Mouse (Mus musculus): ENCODE results near the gene Gnao1. TPM values are rescaled to one million over a fixed set of nuclear protein-coding genes. Genes with fewer than 3 reads are reported as not detected.

The Gnao1 gene
- polyA plus RNA-seq, 1 experiment from 2014 or later = 140 TPM

DNA sequence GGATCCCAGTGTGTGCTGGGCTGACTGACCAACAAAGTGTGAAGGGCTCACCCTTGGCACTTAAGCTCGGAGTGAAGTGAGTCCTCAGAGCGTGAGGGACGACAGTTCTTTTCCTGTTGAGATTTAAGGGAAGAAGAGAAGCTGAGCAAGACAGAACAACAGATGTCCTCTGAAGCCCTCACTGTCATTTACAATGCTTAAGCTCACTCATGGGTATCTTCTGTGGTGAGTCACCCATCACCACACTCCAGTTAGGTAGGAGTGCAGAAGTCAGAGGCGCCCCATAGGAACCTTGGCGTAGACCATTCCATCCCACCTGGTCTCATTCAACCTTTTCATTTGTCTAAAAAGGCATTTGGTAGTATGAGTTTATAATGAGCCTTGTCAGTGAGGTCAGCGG lies 71.6 kb downstream of the Gnao1 start:
- H3K4me1 ChIP-seq (replicated peaks) = peaks cover 18% of the 10 kb centered on the region
- H3K27me3 ChIP-seq = no peaks in the 10 kb centered on the region
- no peak overlapping the region for H3K4me2 ChIP-seq (replicated peaks)
- ATAC-seq = no peak
- H3K4me3 ChIP-seq (replicated peaks) = no peak overlapping the region
- peaks cover 5% of the 10 kb centered on the region; the same call in 1 of the 2 replicates for H3K36me3 ChIP-seq
- H3K9ac ChIP-seq (replicated peaks) = no peak overlapping the region
- no peaks in the 10 kb centered on the region for H3K9me3 ChIP-seq
- WGBS = 95% methylated on average over 6 of the region's 6 CpGs
- H3K27ac ChIP-seq = no peak overlapping the region

DNA sequence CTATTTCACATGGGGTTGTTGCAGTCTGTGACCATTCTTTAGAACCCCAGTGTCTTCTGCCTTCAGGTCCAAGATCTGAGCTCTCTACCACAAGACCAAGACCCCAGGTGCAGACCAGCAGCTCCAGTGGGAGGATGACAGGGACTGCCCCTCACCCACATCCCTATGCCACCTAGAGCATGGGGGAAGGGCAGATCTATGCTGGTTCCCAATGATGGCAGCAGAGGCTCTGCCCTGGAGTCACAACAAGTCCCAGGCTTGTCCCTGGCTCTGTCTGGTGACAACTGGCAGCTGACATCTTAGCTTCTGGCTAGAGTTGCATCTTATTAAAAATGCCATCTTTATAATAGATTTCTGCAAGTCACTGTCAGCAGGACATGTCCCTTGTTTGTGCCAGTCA lies 73.5 kb downstream of the Gnao1 start:
- no peak overlapping the region for H3K4me3 ChIP-seq (replicated peaks)
- H3K27ac ChIP-seq = peak overlapping the region; percentile 32; the same call in 1 of the 2 replicates
- no peaks in the 10 kb centered on the region for H3K9me3 ChIP-seq
- H3K27me3 ChIP-seq = no peaks in the 10 kb centered on the region
- no peak for ATAC-seq
- no peak overlapping the region for H3K9ac ChIP-seq (replicated peaks)
- H3K4me2 ChIP-seq (replicated peaks) = no peak overlapping the region
- H3K4me1 ChIP-seq (replicated peaks) = peaks cover 20% of the 10 kb centered on the region
- peaks cover 3% of the 10 kb centered on the region; the same call in 1 of the 2 replicates for H3K36me3 ChIP-seq

DNA sequence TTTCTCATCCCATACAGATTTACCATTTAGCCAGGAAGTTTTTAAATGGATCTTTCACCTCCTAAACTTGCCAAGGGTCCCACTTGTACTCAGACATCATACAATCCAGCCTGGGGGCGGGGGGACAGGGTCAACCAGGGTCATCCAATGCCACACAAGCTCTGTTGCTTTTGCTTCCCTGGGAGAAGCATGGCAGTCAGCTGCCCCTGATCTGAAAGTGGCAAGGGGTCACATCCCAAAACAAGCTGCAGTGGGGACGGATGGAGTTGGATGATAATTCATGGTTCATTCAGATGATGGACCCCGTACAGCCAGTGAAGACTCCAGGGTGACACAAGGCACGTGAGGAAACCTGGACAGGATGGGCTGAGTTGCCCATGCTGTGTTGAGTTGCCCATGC lies 74.0 kb downstream of the Gnao1 start:
- no peaks in the 10 kb centered on the region for H3K27me3 ChIP-seq
- no peak overlapping the region for H3K27ac ChIP-seq
- no peak overlapping the region for H3K4me2 ChIP-seq (replicated peaks)
- no peak overlapping the region for H3K4me3 ChIP-seq (replicated peaks)
- 85% methylated on average over 4 of the region's 4 CpGs for WGBS
- peaks cover 26% of the 10 kb centered on the region for H3K4me1 ChIP-seq (replicated peaks)
- peaks cover 3% of the 10 kb centered on the region; the same call in 1 of the 2 replicates for H3K36me3 ChIP-seq
- no peak for ATAC-seq
- H3K9me3 ChIP-seq = no peaks in the 10 kb centered on the region
- no peak overlapping the region for H3K9ac ChIP-seq (replicated peaks)

DNA sequence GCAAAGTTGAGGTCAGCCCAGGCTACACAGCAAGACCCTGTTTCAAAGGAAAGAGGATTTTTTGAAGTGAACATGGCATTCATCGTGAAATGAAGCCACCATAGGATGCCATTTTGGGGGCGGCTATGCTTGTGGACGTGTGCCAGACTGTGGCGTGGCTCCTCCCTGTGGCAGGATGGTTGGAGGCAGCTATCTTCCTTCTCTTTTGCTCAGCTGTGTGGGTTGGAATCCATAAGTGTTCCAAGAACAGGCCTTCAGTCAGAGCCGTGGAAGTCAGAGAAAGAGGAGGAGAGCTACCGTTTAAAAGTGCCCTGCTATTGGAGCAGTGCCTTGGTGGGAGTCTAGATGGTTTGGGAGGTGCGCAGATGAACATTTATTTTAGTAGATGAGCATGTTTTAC lies 74.5 kb downstream of the Gnao1 start:
- H3K9me3 ChIP-seq = no peaks in the 10 kb centered on the region
- peaks cover 3% of the 10 kb centered on the region; the same call in 1 of the 2 replicates for H3K36me3 ChIP-seq
- WGBS = 91% methylated on average over 7 of the region's 7 CpGs
- no peak for ATAC-seq
- H3K27me3 ChIP-seq = no peaks in the 10 kb centered on the region
- H3K4me3 ChIP-seq (replicated peaks) = no peak overlapping the region
- H3K9ac ChIP-seq (replicated peaks) = no peak overlapping the region
- H3K4me1 ChIP-seq (replicated peaks) = peaks cover 31% of the 10 kb centered on the region
- H3K4me2 ChIP-seq (replicated peaks) = no peak overlapping the region
- no peak overlapping the region for H3K27ac ChIP-seq

DNA sequence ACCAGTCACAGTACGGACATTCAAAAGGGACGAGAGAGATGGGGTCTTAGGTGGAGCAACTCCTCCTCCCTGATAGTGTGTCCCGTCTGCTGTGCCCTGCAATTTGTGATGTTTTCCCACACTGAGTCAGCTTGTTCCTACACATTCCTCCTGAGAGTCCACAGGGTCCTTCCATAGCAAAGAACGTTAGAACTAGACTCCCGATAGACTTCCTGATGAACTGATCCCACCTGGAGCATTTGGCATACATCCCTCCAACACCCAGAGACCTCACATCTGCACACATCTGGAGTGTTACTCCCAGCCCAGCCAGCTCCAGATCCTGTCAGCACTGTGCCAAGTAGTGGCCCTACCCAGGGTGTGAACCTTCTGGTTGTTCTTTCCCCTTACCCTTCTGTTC lies 76.4 kb downstream of the Gnao1 start:
- Histone ChIP-seq H3K36me3 (peaks cover 3% of the 10 kb centered on the region; the same call in 1 of the 2 replicates), H3K9ac (replicated peaks) (no peak overlapping the region), H3K4me1 (replicated peaks) (peaks cover 43% of the 10 kb centered on the region), H3K4me2 (replicated peaks) (no peak overlapping the region), H3K27me3 (no peaks in the 10 kb centered on the region), H3K9me3 (no peaks in the 10 kb centered on the region), H3K27ac (no peak overlapping the region), H3K4me3 (replicated peaks) (no peak overlapping the region)
- no peak for ATAC-seq
- WGBS = 92% methylated on average over 5 of the region's 5 CpGs

DNA sequence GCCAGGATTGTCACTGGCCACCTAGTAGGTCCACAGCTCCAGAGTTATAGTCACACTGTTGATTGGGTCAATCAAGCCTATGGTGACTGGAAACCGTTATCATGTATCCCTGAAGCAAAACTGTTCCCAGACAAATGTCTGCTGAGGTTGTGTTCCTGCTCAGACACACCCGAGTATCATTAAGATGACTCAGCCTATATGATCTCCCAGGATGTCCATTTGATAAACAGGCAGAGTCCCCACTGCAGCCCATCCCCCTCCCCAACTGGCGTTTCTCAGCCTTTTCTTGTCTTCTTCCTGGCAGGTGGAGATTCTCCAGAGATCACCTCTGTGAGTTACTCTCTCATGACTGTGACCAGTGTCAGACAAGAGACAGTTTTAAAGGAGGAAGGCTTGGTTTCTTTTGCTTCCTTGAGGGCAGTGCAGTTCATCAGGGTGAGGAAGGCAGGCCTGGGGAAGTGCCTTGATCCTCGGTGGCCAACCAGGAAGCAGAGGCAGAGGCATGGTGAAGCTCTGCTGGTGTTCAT lies 78.4 kb downstream of the Gnao1 start:
- H3K36me3 ChIP-seq = peaks cover 3% of the 10 kb centered on the region; the same call in 1 of the 2 replicates
- no peak overlapping the region for H3K9ac ChIP-seq (replicated peaks)
- H3K4me2 ChIP-seq (replicated peaks) = no peak overlapping the region
- no peaks in the 10 kb centered on the region for H3K9me3 ChIP-seq
- H3K4me1 ChIP-seq (replicated peaks) = peaks cover 34% of the 10 kb centered on the region
- ATAC-seq = no peak
- no peak overlapping the region; the same call in 1 of the 2 replicates for H3K27ac ChIP-seq
- H3K27me3 ChIP-seq = no peaks in the 10 kb centered on the region
- 81% methylated on average over 4 of the region's 4 CpGs for WGBS
- no peak overlapping the region for H3K4me3 ChIP-seq (replicated peaks)

DNA sequence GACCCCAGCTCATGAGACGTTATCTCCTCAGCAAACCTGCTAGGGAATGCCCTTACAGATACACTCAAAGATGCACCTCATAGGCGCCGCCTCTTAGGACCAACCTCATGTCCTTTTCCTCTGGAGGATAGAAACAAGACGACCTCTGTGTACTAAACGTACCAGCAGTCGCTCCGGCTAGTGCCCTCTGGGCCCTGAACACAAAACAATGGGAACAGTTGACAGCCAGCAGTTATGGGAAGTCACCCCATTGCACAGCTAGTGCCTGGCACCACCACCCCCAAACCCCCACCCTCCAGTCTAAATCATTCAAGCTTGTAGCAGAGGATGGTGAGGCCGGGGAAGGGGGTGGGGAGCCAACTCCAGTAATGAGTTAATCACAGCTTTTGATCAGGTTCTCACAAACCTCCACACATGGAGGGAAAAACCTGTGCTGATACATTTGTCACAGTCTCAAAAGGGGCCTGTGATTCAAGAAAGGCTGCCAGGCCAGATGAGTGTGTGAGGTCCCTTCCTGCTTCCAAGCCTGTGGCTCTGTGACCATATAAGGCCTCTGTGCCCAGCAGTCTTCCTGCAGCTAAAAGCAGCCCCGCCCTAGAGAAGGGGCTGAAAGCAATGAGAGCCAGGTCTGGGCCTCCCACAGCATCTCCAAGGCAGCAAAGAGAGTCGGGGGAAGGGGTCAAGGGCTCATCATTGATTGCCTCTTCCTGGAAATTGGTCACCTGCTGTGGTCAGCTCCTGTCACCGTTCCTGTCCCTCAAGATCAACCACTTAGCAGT lies 79.1 kb downstream of the Gnao1 start:
- H3K9me3 ChIP-seq = no peaks in the 10 kb centered on the region
- 56% methylated on average over 11 of the region's 11 CpGs for WGBS
- H3K4me1 ChIP-seq (replicated peaks) = peaks cover 30% of the 10 kb centered on the region
- no peak overlapping the region for H3K9ac ChIP-seq (replicated peaks)
- no peak overlapping the region for H3K4me3 ChIP-seq (replicated peaks)
- peaks cover 6% of the 10 kb centered on the region; the same call in 1 of the 2 replicates for H3K36me3 ChIP-seq
- no peak overlapping the region; the same call in 1 of the 2 replicates for H3K27ac ChIP-seq
- no peak overlapping the region for H3K4me2 ChIP-seq (replicated peaks)
- ATAC-seq = peak; percentile 16; the same call in 1 of the 2 replicates
- no peaks in the 10 kb centered on the region for H3K27me3 ChIP-seq

DNA sequence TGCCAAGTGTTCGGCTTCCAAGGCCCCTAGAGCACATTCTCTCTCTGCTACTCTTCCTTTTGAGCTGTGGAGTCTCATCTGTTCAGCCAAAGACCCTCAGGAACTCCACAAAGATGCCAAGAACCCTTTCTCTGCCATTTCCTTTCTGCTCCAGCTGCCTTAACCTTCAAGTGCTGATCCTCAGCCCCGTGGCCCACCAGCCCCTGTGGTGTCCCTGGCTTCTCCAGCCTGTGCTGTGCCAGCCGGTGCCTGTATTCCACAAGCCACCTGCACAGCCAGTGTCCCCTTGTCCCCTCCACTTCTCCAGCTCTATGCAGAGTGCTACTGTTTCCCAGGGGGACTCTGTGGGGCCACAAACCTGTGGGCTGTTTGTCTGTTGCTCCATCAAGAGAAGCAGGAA lies 83.8 kb downstream of the Gnao1 start:
- no peak overlapping the region for H3K9ac ChIP-seq (replicated peaks)
- H3K27me3 ChIP-seq = no peaks in the 10 kb centered on the region
- 88% methylated on average over 3 of the region's 3 CpGs for WGBS
- peaks cover 34% of the 10 kb centered on the region for H3K36me3 ChIP-seq
- no peak for ATAC-seq
- H3K9me3 ChIP-seq = no peaks in the 10 kb centered on the region
- no peak overlapping the region for H3K27ac ChIP-seq
- H3K4me3 ChIP-seq (replicated peaks) = no peak overlapping the region
- peaks cover 20% of the 10 kb centered on the region for H3K4me1 ChIP-seq (replicated peaks)
- H3K4me2 ChIP-seq (replicated peaks) = no peak overlapping the region

DNA sequence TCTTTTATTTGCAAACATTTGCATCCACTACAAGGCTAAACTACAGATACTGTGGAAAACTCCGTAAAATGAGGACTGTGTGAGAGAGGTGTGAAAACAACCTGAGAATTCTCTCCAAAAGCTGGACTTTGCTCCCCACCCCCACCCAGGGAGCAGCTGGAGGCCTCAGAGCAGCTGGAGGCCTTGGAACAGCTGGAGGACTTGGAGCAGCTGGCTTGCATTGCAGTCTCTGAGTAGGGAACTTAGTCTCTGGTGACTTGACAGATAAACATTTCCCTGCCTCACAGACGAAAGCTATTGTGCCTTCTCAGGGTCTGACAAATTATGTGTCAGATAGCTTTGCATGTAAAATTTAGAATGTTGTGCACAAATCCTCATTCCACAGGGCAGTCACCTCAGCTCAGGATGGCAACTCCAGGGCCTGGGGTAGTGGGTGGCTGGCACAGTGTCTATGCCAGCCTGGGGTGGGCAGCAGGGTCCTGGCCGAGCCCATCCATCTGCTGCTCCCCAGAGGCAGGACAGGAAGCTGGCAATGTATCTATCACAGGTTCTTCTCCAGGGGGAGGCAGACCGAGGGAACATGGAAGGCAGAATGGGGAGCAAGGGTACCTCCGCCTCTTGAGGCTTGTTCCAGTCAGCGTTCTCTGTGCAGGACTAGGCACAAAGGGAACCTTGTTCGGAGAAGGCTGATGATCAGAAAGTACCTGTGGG lies 87.2 kb downstream of the Gnao1 start:
- no peak overlapping the region for H3K27ac ChIP-seq
- H3K9ac ChIP-seq (replicated peaks) = no peak overlapping the region
- no peak overlapping the region for H3K4me2 ChIP-seq (replicated peaks)
- 86% methylated on average over 7 of the region's 7 CpGs for WGBS
- ATAC-seq = no peak
- H3K9me3 ChIP-seq = no peaks in the 10 kb centered on the region
- peaks cover 7% of the 10 kb centered on the region for H3K4me1 ChIP-seq (replicated peaks)
- peaks cover 41% of the 10 kb centered on the region for H3K36me3 ChIP-seq
- no peaks in the 10 kb centered on the region for H3K27me3 ChIP-seq
- H3K4me3 ChIP-seq (replicated peaks) = no peak overlapping the region

DNA sequence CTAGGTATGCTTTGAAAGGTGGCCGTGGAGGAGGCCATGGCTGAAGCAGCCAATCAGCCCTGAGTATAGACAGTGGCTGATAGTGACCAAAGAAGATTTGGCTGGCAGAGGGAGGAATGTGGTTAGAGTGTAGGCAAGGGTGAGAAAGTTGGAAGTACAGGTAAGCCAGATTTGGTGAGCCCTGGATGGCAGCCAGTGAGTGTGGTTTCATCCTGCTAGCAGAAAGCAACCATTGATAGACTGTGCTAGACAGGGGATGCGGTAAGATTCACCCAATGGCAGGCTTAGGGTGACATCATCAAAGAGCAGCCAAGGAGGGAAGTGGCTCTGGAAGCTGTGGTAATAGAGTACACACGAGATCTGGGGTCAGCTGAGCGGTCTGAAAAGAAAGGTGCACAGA lies 88.8 kb downstream of the Gnao1 start:
- Histone ChIP-seq H3K9ac (replicated peaks) (no peak overlapping the region), H3K9me3 (no peaks in the 10 kb centered on the region), H3K4me3 (replicated peaks) (no peak overlapping the region), H3K4me1 (replicated peaks) (peaks cover 9% of the 10 kb centered on the region), H3K27ac (no peak overlapping the region), H3K4me2 (replicated peaks) (no peak overlapping the region), H3K27me3 (no peaks in the 10 kb centered on the region), H3K36me3 (peaks cover 48% of the 10 kb centered on the region)
- WGBS = 86% methylated on average over 4 of the region's 4 CpGs
- peak; percentile 46; the same call in 1 of the 2 replicates for ATAC-seq

DNA sequence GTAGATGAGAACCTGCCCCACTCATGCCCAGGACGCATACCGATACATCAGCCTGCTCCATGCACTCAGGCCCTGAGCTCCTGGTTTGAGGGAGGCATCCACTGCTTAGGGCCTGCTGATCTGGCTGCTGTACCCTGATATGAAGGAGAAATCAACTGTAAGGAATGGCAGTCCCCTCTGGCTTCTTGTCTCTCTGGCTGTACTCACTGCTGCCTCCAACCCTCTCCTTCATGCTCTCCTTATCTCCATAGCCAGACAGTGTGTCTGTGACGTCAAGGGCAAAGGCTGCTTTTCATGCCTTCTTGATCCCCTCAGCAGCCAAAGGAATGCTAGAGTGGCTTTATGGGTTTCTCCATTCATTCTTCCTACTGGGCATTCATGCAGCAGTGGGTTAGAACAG lies 92.3 kb downstream of the Gnao1 start:
- Histone ChIP-seq H3K4me3 (replicated peaks) (no peak overlapping the region), H3K4me1 (replicated peaks) (peaks cover 22% of the 10 kb centered on the region), H3K4me2 (replicated peaks) (no peak overlapping the region), H3K27me3 (no peaks in the 10 kb centered on the region), H3K36me3 (peaks cover 31% of the 10 kb centered on the region), H3K9me3 (no peaks in the 10 kb centered on the region), H3K9ac (replicated peaks) (no peak overlapping the region), H3K27ac (peak overlapping the region; percentile 17; the same call in 1 of the 2 replicates)
- WGBS = 69% methylated on average over 3 of the region's 3 CpGs
- ATAC-seq = no peak

DNA sequence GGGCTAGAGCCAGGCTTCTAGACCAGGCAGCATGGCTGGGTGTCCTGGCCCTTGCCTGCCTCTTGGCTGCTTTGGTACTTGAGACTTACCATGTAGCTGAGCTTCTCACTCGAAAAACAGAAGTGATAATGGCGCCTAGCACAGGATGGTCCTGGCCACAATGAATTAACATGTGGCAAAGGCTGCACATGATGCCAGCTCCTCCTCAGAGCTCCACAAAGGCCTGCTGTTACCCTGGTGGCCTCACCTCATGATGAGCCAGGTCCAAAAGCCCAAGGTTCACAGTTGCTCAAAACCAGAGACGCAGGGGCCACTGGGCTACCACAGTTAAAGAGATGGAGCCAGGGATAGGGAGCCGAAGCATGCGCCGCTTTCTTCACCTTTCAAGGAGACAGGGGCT lies 97.2 kb downstream of the Gnao1 start:
- no peaks in the 10 kb centered on the region for H3K27me3 ChIP-seq
- H3K4me1 ChIP-seq (replicated peaks) = peaks cover 58% of the 10 kb centered on the region
- H3K4me2 ChIP-seq (replicated peaks) = no peak overlapping the region
- H3K9me3 ChIP-seq = no peaks in the 10 kb centered on the region
- ATAC-seq = no peak
- no peak overlapping the region for H3K4me3 ChIP-seq (replicated peaks)
- peak overlapping the region; percentile 83 for H3K27ac ChIP-seq
- no peak overlapping the region for H3K9ac ChIP-seq (replicated peaks)
- peaks cover 21% of the 10 kb centered on the region for H3K36me3 ChIP-seq
- WGBS = 96% methylated on average over 6 of the region's 6 CpGs
